Mouse (Mus musculus): ENCODE data around the gene Exoc6. TPM values are rescaled to one million over a fixed set of nuclear protein-coding genes. Genes with fewer than 3 reads are reported as not detected.

Exoc6 gene
- polyA plus RNA-seq, 2 experiments: 5.3 to 8.8 TPM

DNA sequence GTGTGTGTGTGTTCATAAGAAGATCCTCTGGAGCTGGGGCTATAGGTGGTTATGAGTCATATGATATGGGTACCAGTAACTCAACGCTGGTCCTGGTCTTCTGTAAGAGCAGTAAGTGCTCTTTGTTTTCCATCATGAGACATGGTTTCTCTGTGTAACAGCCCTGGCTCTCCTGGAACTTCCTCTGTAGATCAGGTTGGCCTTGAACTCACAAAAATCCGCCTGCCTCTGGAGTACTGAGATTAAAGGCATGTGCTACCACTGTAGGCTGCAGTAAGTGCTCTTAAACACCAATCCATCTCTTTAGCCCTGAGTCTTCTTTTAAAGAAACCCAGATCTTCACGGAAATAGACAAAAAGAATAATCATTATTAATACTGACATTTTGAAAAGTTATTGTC, 19.6 kb upstream of the Exoc6 start:
- H3K4me2 ChIP-seq (replicated peaks; ENCODE audit: low read depth, low read length, severe bottlenecking): no peak overlapping the region
- H3K27ac ChIP-seq (replicated peaks; ENCODE audit: low read depth, low read length): no peak overlapping the region
- no peak for ATAC-seq (ENCODE audit: low FRiP score, low read depth)
- no peaks in the 10 kb centered on the region for H3K9me3 ChIP-seq (ENCODE audit: control insufficient read depth, low read length)
- DNase-seq (ENCODE audit: low spot score): no peak
- TF ChIP-seq POLR2A (IDR thresholded peaks at IDR 0.05; ENCODE audit: borderline replicate concordance, extremely low read depth, insufficient read depth, insufficient read length): no peak
- H3K27me3 ChIP-seq (ENCODE audit: control insufficient read depth, insufficient read depth, low read length): no peaks in the 10 kb centered on the region
- 79% methylated on average over 3 of the region's 3 CpGs for WGBS
- no peaks in the 10 kb centered on the region for H3K4me1 ChIP-seq (ENCODE audit: control insufficient read depth, insufficient read depth, low read length)
- no peak overlapping the region for H3K4me3 ChIP-seq (replicated peaks; ENCODE audit: low read length)
- H3K36me3 ChIP-seq (ENCODE audit: control insufficient read depth, insufficient read depth, low read length): no peaks in the 10 kb centered on the region
- no peak overlapping the region for H3K9ac ChIP-seq (ENCODE audit: low read depth, low read length, severe bottlenecking)

- no peak for TF ChIP-seq POLR2A (IDR thresholded peaks at IDR 0.05; ENCODE audit: borderline replicate concordance, extremely low read depth, insufficient read depth, insufficient read length)
- 51% methylated on average over 7 of the region's 7 CpGs for WGBS
- Histone ChIP-seq H3K9me3 (ENCODE audit: control insufficient read depth, low read length) (no peaks in the 10 kb centered on the region), H3K9ac (ENCODE audit: low read depth, low read length, severe bottlenecking) (no peak overlapping the region), H3K4me2 (replicated peaks; ENCODE audit: low read depth, low read length, severe bottlenecking) (no peak overlapping the region), H3K36me3 (ENCODE audit: control insufficient read depth, insufficient read depth, low read length) (no peaks in the 10 kb centered on the region), H3K27ac (replicated peaks; ENCODE audit: low read depth, low read length) (no peak overlapping the region), H3K4me1 (ENCODE audit: control insufficient read depth, insufficient read depth, low read length) (no peaks in the 10 kb centered on the region), H3K27me3 (ENCODE audit: control insufficient read depth, insufficient read depth, low read length) (no peaks in the 10 kb centered on the region), H3K4me3 (replicated peaks; ENCODE audit: low read length) (no peak overlapping the region)
- no peak for DNase-seq (ENCODE audit: low spot score)
- ATAC-seq (ENCODE audit: low FRiP score, low read depth): no peak
Measured at GRCm38 (mm10) chr19:37531200-37531845, 18.9 kb upstream of the Exoc6 start.

- no peaks in the 10 kb centered on the region for H3K4me1 ChIP-seq (ENCODE audit: control insufficient read depth, insufficient read depth, low read length)
- no peak overlapping the region for H3K4me2 ChIP-seq (replicated peaks; ENCODE audit: low read depth, low read length, severe bottlenecking)
- DNase-seq (ENCODE audit: low spot score): no peak
- no peak overlapping the region for H3K4me3 ChIP-seq (replicated peaks; ENCODE audit: low read length)
- no peaks in the 10 kb centered on the region for H3K36me3 ChIP-seq (ENCODE audit: control insufficient read depth, insufficient read depth, low read length)
- H3K27ac ChIP-seq (replicated peaks; ENCODE audit: low read depth, low read length): no peak overlapping the region
- no peak for TF ChIP-seq POLR2A (IDR thresholded peaks at IDR 0.05; ENCODE audit: borderline replicate concordance, extremely low read depth, insufficient read depth, insufficient read length)
- WGBS: 76% methylated on average over 5 of the region's 5 CpGs
- no peak for ATAC-seq (ENCODE audit: low FRiP score, low read depth)
- no peaks in the 10 kb centered on the region for H3K9me3 ChIP-seq (ENCODE audit: control insufficient read depth, low read length)
- H3K9ac ChIP-seq (ENCODE audit: low read depth, low read length, severe bottlenecking): no peak overlapping the region
- no peaks in the 10 kb centered on the region for H3K27me3 ChIP-seq (ENCODE audit: control insufficient read depth, insufficient read depth, low read length)
Measured at GRCm38 (mm10) chr19:37533196-37533595, 17.0 kb upstream of the Exoc6 start.

DNA sequence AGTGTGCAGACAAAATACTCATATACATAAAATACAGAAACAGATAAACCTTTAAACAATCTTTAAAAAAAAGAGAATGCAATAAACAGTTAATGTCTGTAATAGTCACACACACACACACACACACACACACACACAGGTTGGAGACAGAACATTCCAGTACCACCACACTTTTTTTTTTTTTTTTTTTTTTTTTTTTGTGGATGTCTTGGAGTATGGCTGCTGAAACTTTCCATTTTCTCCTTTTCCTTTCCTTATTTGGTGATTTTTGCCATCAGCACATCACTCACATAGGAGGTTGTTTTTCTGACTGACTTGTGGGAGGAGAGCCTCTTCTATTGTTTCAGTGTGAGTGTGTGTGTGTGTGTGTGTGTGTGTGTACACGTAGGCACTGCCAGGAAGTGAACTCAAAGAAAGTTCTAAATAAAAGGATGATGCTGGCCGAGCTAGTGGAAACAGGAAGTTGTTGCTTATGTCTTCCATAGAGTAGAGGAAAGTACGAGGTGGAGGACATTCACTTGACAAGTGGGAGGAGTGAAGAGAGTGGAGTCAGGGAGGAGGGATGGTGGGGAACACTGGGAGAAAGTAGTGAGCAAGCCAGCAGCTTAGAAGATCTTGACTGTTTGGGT, 15.4 kb upstream of the Exoc6 start:
- no peaks in the 10 kb centered on the region for H3K4me1 ChIP-seq (ENCODE audit: control insufficient read depth, insufficient read depth, low read length)
- no peak for DNase-seq (ENCODE audit: low spot score)
- WGBS: 62% methylated on average over 3 of the region's 3 CpGs
- no peaks in the 10 kb centered on the region for H3K9me3 ChIP-seq (ENCODE audit: control insufficient read depth, low read length)
- H3K27me3 ChIP-seq (ENCODE audit: control insufficient read depth, insufficient read depth, low read length): no peaks in the 10 kb centered on the region
- no peak overlapping the region for H3K4me2 ChIP-seq (replicated peaks; ENCODE audit: low read depth, low read length, severe bottlenecking)
- no peak for TF ChIP-seq POLR2A (IDR thresholded peaks at IDR 0.05; ENCODE audit: borderline replicate concordance, extremely low read depth, insufficient read depth, insufficient read length)
- no peaks in the 10 kb centered on the region for H3K36me3 ChIP-seq (ENCODE audit: control insufficient read depth, insufficient read depth, low read length)
- ATAC-seq (ENCODE audit: low FRiP score, low read depth): no peak
- no peak overlapping the region for H3K9ac ChIP-seq (ENCODE audit: low read depth, low read length, severe bottlenecking)
- H3K4me3 ChIP-seq (replicated peaks; ENCODE audit: low read length): no peak overlapping the region
- H3K27ac ChIP-seq (replicated peaks; ENCODE audit: low read depth, low read length): no peak overlapping the region

GRCm38 (mm10) chr19:37536426-37536825, 13.8 kb upstream of the Exoc6 start:
- 83% methylated on average over 7 of the region's 7 CpGs for WGBS
- Histone ChIP-seq H3K36me3 (ENCODE audit: control insufficient read depth, insufficient read depth, low read length) (no peaks in the 10 kb centered on the region), H3K4me1 (ENCODE audit: control insufficient read depth, insufficient read depth, low read length) (no peaks in the 10 kb centered on the region), H3K9me3 (ENCODE audit: control insufficient read depth, low read length) (no peaks in the 10 kb centered on the region), H3K4me3 (replicated peaks; ENCODE audit: low read length) (no peak overlapping the region), H3K27me3 (ENCODE audit: control insufficient read depth, insufficient read depth, low read length) (no peaks in the 10 kb centered on the region), H3K9ac (ENCODE audit: low read depth, low read length, severe bottlenecking) (no peak overlapping the region), H3K4me2 (replicated peaks; ENCODE audit: low read depth, low read length, severe bottlenecking) (no peak overlapping the region), H3K27ac (replicated peaks; ENCODE audit: low read depth, low read length) (no peak overlapping the region)
- TF ChIP-seq POLR2A (IDR thresholded peaks at IDR 0.05; ENCODE audit: borderline replicate concordance, extremely low read depth, insufficient read depth, insufficient read length): no peak
- DNase-seq (ENCODE audit: low spot score): no peak
- peak; percentile 62 for ATAC-seq (ENCODE audit: low FRiP score, low read depth)

All from limb, embryonic 14.5 days (tissue).